Mouse (Mus musculus) testis, adult 2 months (tissue): Measurements from ENCODE around the gene Gm47791.

ENCODE experiments used
- CTCF ChIP-seq: fragments of 200-500 bp; IDR thresholded peaks from 2 replicates; pipeline ENCODE4 v1.5.1; 2012; ENCODE audit warnings: low read depth, mild to moderate bottlenecking, inconsistent platforms, low read length, moderate library complexity; ENCODE audit not compliant: control insufficient read depth, insufficient read depth, insufficient replicate concordance
- POLR2A ChIP-seq: fragments of 200-500 bp; IDR thresholded peaks from 2 replicates; pipeline ENCODE4 v1.6.1; 2012; ENCODE audit warnings: low read depth, mild to moderate bottlenecking, inconsistent platforms, low read length, moderate library complexity; ENCODE audit not compliant: control insufficient read depth

DNA sequence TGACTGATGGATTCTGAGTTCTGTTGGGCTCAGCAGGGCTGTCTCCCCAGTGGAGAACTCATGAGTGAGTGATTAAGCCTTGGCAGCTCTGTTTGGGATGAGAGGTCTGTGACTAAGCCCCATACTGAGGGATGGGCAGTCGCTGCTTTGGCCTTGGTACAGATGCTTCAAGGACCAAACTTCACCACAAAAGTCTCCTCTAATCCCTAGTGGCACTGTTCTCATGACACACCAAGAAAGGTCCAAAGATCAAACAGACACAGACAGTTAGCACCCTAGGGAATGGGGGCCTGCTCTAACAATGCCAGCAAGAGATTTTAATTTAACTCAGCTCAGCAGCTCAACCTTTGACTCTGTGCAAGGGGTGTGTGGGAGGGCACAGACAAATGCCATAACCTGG, 40.7 kb upstream of the Gm47791 start:
- TF ChIP-seq CTCF (no peak), POLR2A (no peak)
